Mouse (Mus musculus): ENCODE measurements around the gene Etfb. TPM values are rescaled to one million over a fixed set of nuclear protein-coding genes. Genes with fewer than 3 reads are reported as not detected.
A peak's percentile ranks its signal among the peaks of the same experiment; 100 is the strongest.

Gene Etfb
- total RNA-seq, 2 experiments from 2014 or later = 1,293 to 1,340 TPM

DNA sequence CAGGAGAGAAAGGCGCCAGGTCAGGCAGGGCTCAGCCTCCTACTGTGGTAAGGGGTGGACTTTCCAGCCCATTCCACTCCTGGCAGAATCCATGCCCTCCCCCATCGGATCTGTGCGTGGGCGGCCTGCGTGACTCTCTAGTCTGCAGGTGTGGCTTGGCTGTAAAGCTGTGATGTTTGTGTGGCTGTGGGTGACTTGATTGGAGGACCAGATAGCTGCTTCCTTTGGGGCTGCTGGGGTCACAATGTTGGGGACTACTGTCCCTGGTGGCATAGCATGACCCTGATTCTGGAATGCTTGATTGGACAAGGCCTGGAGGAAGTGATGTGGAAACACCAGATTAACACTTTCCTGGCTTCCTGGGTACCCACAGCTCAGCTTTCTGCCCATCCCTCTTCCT lies 44.8 kb downstream of the Etfb start:
- DNase-seq (ENCODE audit: low spot score) = no peak
- intact Hi-C loops (cut with DNase I) = no loop called here

DNA sequence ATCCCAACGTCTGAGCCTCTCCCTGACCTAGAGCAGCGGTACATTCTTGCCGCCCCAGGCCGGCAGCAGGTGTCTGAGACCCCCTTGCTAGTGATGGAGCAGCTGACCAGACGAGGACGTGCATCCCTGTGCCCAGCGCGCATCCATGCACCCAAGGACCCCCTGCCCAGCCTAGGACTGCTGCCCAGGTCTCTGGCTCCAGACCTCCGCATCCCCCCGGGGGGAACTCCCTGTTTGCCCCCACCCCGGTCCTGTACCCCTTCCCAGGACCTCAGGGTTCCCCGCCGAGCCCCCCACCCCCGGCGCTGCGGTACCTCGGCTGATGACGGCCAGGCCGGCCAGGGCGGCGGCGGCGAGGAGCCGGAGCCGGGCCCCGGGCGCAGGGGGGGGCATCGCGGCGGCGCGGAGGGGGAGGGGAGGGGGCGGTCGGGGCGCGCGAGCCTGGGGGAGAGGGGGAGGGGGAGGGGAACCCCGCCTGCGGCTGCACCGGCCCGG lies 45.8 kb downstream of the Etfb start, which contains the start of gene Iglon5:
TSS of gene Iglon5 (minus strand) at position 445 of the 495 bp plus-strand sequence.
- intact Hi-C loops (cut with DNase I) = no loop called here
- DNase-seq (ENCODE audit: low spot score) = no peak

DNA sequence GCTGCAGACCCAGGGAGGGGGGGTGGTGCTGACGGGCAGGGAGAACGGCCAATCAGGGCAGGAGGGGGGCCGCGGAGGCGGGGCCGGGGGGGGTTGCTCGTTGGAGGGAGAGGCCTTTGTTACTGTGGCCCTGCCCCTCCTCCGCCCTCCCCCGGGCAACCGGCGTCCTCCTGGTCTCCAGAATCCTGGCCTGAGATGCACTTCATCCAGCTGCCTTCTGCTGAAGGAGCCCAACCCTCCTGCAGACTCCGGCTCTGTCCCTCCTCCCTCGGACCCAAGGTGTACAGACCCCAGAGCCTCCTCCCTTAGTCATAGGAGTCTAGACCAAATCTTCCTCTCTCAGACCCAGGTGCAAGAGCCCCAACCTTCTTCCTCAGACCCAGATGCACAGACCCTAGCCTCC lies 46.3 kb downstream of the Etfb start:
- no peak for DNase-seq (ENCODE audit: low spot score)
- intact Hi-C loops (cut with DNase I) = no loop called here

DNA sequence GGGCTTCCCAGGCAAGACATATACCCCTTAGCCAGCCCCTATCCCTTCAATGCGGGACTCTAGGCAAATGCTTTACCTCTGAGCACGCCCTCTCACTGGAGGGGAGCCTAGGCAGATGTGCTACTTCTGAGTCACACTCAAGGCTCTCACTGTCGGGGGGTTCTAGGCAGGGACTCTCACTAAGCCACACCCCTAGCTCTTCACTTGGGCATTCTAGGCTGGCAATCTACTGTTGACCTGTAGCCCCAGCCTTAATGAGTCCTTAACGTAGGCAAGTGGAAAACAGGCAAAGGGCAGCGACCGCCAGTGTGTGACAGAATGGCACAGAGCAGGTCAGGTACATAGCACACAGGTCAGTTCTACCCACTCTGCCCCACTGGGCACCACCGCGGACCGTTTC lies 47.0 kb downstream of the Etfb start:
- DNase-seq (ENCODE audit: low spot score) = no peak
- intact Hi-C loops (cut with DNase I) = no loop called here

DNA sequence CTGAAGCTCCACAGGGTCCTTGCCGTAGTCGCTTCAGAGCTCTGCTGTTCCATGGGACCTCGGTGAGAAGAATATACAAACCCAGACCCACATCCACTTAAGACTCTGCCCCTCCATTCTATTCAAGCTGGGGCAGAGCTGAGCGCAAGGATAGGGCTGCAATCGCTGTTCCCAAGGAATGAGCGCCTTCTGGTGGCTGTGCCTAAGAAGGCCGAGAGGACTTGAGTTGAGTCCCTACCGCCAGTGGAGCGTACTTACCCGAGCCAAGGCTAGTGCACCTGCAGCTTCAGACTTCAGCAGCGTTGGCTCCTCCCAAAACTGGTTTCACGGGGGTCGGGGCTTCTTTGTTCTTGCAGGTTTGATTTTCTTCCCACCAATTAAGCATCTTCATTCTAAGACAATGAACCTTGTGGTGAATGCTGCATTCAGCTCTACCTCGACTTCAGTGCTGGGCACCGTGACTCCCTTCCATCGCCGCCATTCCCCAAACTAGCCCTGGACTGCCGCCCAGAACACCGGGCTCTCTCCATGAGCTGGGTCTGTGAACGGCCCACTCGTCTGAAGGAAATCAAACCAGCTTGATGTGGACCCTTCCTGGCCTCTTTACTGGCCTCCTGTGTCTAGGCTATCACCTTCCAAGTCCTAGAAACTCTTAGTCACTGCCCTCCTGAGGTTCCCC lies 51.6 kb downstream of the Etfb start:
- intact Hi-C loops (cut with DNase I) = no loop called here
- no peak for DNase-seq (ENCODE audit: low spot score)

Small RNAs within 50 kb of the gene (microRNA-seq; reads per million reads assigned to microRNA genes)
- gene Mir7051 = 5.6 reads per million, percentile 16 among the genes with 10 or more reads in this experiment

Other genes starting within 250 kb of the Etfb start
- 10 to 100 TPM; 17.3 to 18.4 TPM for gene Zfp715, start 130.8 kb upstream of the Etfb start, total RNA-seq (2021)
- gene Siglecf, start 92.7 kb upstream of the Etfb start, total RNA-seq (2021) = not detected
- under 1 TPM; 0.13 to 0.14 TPM for gene Siglecg, start 35.9 kb upstream of the Etfb start, total RNA-seq (2021)
- gene Lim2, start 16.4 kb upstream of the Etfb start, total RNA-seq (2021) = not detected
- gene Nkg7, start 7.0 kb upstream of the Etfb start, total RNA-seq (2021) = not detected
- not detected for gene Cldnd2, start 3.3 kb upstream of the Etfb start, total RNA-seq (2021)
- gene Gm45233, start within 50 bp of the Etfb start, total RNA-seq (2021) = under 1 TPM; 0.39 to 0.61 TPM
- 1 to 10 TPM in 1 of 2 experiments, under 1 TPM in 1; 0.81 to 1.8 TPM for gene Vsig10l, start 19.1 kb downstream of the Etfb start, total RNA-seq (2021)
- gene Iglon5, start 46.0 kb downstream of the Etfb start, total RNA-seq (2021) = under 1 TPM; 0.13 to 0.22 TPM
- gene 4931406B18Rik, start 61.9 kb downstream of the Etfb start, total RNA-seq (2021) = not detected
- 1 to 10 TPM; 3.2 to 3.4 TPM for gene Cd33, start 100.3 kb downstream of the Etfb start, total RNA-seq (2021)
- 1 to 10 TPM in 1 of 2 experiments, under 1 TPM in 1; 0.70 to 1.1 TPM for gene Zfp658, start 118.2 kb downstream of the Etfb start, total RNA-seq (2021)
- 1 to 10 TPM; 7.4 to 7.7 TPM for gene Zfp719, start 135.5 kb downstream of the Etfb start, total RNA-seq (2021)
- gene Zfp819, start 163.1 kb downstream of the Etfb start, total RNA-seq (2021) = not detected
- gene Ceacam18, start 190.6 kb downstream of the Etfb start, total RNA-seq (2021) = not detected
- gene Siglece, start 216.1 kb downstream of the Etfb start, total RNA-seq (2021) = 1 to 10 TPM; 1.1 TPM
- 1 to 10 TPM; 3.2 to 3.8 TPM for gene Ctu1, start 227.9 kb downstream of the Etfb start, total RNA-seq (2021)
- gene Klk14, start 246.3 kb downstream of the Etfb start, total RNA-seq (2021) = under 1 TPM; 0.28 to 0.34 TPM